Mouse (Mus musculus) heart, postnatal 14 days (tissue): ENCODE measurements around the gene Notum. TPM values are rescaled to one million over a fixed set of nuclear protein-coding genes. Genes with fewer than 3 reads are reported as not detected.

Experiments used
- DNase-seq, 2 experiments: peaks; one replicate each; pipeline ENCODE4 v3.0.0; 2021 to 2022
- intact Hi-C: fragments of 180-260 bp; cut with DNase I; formaldehyde crosslinking; loops from one replicate; pipeline ENCODE4 v1.15.1; 2025
- long read RNA-seq, 2 experiments: library from polyadenylated mRNA; stranded (forward); transcript quantifications; one replicate each; pipeline ENCODE4 v2.0.0; 2021
- total RNA-seq, 2 experiments: library from RNA; stranded (reverse); gene quantifications; 2 replicates each; pipeline ENCODE4 v1.2.3; 2021

Notum gene
- under 1 TPM in 1 of 2 experiments, not detected in 1; 0.27 TPM for total RNA-seq
- long read RNA-seq, experiment 1 = 0 reads
- long read RNA-seq, experiment 2 = 0 reads

DNA sequence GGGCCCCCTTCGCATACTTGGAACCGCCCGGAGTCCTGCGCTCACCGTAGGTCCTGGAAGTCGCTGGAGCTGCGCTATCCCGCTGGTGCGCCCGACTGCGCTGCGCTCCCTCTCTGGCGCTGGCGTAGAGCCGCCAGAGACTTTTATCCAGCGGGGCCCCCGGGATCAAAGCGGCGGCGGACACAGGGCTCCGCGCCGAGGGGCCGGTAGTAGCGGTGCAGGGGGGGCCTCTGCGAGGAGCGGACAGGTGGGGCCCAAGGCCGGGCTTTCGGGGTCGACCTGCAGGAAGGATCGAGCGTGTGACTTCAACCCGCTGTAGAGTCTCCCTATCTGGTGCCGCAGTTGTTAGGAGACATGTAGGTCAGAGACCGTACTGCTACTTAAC lies at the start of gene Notum:
TSS of gene Notum (minus strand) at position 100 of the 385 bp plus-strand sequence.
- intact Hi-C loops = no loop called here
- no peak for DNase-seq

DNA sequence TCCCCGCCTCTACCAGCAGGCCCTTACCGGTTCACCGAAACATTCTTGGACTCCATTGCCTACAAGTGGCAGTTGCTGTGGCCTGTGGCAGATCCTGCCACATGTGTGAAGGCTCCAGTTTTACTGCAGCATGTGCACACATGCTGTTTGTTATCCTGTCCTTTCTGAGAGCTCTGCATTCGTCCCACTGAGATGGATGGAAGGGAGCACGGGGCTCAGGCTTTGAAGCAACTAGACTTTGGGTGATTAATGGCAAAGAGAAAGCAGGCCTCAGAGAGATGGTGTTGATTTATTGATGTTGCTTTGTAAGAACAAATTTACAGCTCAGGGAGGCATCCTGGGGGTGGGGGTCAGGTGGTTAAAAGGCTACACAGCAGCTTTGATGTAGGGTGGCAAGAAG lies 49.7 kb upstream of the Notum start:
- DNase-seq = no peak
- intact Hi-C loops = loop anchor here (5.0 kb wide), 3 partner anchors 133 to 223 kb away; no protein-coding TSS in a partner anchor

DNA sequence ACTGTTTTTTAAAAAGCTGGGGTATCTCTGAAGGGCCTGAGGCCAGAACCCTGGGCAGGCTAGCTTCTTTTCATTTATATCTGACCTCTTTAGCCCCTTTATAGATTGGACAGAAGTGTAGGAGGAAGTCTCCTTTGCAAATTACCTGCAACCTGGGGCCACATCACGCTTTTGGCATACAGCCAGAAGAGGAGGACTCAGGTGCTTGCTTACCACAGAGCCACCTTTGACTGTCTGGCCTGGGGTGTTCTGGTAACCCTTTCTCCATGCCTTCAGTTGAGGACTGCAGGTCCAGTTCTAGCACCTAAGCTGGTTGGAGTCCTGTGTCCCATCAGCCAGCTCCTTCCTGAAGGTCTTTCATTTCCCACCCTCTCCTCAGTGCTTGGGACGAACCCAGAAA lies 48.6 kb upstream of the Notum start:
- no peak for DNase-seq
- intact Hi-C loops = no loop called here

DNA sequence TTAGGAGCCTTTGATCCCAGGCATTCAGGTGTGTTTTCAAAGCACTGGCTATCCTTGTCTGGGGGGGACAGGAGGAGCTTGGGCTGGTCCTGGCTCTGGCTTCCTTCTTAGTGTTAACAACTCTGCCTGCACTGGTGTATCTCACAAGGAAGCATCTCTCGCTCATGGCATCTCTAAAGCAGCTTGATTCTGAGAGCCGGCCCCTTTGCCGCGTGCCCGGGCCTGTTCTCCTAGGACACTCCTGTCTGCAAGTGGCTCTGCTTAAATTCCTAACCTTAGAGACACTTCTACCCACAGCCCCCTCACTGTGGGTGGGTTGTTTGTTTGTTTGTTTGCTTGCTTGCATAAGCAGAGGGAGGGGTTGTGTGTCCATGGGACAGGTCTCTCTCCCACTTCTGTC lies 47.0 kb upstream of the Notum start:
- intact Hi-C loops = no loop called here
- DNase-seq = no peak

- intact Hi-C loops = no loop called here
- no peak for DNase-seq
Measured at GRCm38 (mm10) chr11:120707225-120707624, 46.2 kb upstream of the Notum start.

DNA sequence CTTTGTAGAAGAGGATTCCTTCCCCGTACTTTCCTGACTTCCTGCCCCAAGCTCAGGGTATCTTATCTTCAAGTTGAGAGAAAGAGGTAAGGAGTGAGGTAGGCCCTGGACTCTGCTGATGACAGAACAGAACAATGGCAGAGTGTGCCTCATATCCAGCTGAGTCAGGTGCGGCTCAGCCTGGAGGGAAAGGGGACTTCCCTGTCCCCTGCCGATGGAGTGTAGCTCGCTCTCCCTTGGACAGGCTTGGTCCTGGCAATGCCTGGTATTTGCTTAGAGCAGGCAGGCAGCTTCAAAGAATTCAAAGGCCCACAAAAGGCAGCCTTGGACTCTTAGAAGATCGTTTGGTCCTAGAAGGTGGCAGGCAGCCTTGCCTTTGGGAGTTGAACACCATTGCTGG lies 45.1 kb upstream of the Notum start:
- no peak for DNase-seq
- intact Hi-C loops = no loop called here

DNA sequence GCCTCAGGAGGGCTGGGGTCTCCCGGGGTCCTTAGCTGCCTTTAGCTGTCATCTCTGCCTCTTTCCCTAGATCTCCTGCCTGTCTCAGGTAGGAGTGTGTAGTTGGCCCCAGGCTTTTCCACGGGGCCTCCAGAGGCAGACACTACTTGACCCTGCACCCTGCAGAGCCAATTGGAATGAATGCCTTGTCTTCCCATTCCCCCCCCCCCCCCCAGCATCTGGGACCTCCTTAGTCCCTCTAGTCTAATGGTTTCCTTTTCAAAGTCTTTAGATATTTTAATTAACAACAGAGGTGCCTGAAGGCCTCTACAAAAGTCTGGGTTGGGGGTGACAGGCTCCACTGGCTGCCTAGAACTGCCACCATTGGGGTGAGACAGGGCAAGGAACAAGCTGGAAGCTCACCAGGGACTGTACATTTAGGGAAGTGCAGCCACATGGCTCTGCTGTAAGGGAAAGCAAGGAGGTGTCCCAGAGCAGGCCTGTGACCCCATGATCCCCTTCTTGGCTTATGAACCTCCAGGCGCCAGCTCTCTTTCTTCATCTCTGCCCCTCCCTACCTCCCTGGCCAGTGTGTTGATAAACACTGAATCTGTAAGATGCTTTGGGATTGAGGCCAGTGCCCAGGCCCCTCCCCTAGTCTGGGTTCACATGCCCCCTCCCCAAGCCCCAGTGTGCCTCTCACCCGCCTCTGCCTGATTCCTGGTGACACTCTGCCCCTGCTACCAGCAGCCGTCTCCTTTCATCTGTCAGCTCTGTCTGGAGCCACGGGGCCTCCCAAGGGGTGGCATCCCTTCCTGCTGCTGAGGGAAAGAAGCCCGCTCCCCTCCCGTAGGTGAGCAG lies 43.7 kb upstream of the Notum start:
- intact Hi-C loops = no loop called here
- no peak for DNase-seq

DNA sequence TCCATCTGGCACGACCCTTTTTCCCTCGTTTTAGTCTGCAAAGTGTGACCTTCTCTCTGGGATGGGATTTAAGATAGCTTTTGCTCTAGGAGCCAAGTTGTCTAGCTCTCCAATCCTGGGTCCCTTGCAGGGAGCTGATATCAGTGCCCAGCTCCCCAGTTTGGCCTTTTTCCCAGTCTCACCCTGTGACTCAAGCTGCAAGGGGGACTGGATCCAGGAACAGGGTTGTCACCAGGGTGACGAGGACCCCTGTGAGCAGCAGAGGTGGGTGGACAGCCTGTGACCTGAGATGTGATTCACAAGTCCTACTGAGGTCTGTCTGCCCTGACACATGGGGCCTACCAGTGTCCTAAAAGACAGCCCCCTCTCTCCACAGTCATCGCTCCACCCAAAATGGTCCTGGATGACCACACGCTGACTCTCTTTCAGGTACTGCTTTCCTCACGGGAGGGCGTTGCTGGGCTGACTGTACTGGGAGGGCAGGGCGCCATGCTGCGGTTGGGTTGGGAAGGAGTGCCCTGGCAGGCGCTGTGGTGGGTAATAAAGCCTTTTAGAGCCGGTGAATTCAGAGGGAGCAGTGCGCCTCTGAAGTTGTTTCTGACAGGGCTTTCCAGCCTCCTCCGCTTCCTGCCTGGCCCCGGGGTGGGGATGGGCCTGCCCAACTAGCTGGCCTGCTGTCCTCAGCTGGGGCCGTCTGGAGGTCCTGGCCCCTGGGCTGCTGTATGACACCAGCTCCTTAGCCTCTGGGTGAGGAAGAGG lies 42.9 kb upstream of the Notum start:
- intact Hi-C loops = no loop called here
- DNase-seq = no peak

- peak; percentile 52 to 69 for DNase-seq
- intact Hi-C loops = no loop called here
Measured at GRCm38 (mm10) chr11:120697741-120698140, 36.8 kb upstream of the Notum start.

- intact Hi-C loops = no loop called here
- DNase-seq = no peak
Measured at GRCm38 (mm10) chr11:120696568-120696967, 35.6 kb upstream of the Notum start.

- DNase-seq = no peak
- intact Hi-C loops = no loop called here
Measured at GRCm38 (mm10) chr11:120695641-120696040, 34.7 kb upstream of the Notum start.

DNA sequence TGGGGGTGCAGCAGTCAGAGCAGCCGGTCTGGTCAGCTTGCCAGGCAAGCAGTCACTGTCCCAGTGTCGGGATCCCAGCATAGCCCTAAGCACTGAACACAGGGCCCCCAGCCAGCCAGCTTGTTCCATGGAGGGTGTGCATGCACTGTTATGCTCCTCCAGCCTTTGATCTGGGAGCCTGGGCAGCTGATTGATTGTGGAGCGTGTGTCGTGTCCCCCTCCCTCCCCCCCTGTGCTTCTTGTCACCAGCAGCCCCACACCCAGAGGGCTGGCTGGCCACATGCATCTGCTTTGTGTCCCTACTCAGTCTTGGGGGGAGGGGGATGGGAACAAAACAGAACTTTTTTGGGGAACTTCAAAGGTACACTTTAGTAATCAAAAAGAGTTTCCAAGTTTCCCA lies 34.2 kb upstream of the Notum start:
- intact Hi-C loops = no loop called here
- DNase-seq = no peak

- intact Hi-C loops = no loop called here
- no peak for DNase-seq
Measured at GRCm38 (mm10) chr11:120693461-120693860, 32.5 kb upstream of the Notum start.

DNA sequence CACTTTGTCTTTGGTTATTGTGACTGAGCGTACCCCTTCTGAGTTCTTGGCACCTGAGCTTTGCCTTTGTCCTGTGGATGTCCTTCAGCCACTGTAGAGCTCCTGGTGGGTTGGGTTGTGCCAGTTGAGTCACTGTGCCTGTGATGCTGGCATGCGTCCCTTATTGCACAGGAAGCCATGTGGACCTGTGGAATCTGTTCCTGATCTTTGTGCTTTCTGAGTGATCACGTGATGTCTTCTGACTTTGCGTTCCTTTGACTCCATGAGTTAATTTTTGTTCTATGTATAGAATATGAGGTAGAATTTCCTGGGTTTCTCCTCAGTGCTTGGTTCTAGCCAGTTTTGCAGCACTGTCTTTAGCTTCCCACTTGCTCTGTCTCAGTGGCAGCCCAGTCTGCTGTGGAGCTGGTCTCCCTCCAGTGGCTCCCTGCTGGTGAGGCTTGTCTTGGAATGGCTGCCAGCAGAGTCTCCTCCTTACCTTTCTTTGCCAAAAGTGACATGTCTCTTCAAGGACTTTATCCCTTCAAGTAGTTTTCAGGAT lies 31.6 kb upstream of the Notum start:
- peak in 1 of 2 experiments; percentile 34 for DNase-seq
- intact Hi-C loops = no loop called here

DNA sequence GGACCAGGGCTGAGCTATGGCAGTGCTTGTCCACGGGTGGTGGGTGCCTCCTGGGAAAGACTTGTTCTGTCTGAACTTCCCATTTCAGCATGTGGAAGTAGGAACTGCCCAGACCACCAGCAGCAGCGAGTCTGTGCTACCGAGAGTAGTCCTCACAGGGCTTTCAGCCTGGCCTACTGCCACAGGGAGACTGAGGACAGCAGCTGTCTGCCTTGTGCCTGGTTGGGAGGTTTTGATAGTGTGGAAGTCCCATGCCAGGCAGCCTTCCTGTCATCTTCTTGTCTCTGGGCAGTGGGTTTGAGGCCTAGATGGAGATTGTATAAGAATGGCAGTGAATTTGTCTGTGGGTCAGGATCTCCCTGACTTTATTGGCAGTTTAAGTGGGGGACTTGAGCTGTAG lies 28.4 kb upstream of the Notum start:
- intact Hi-C loops = no loop called here
- no peak for DNase-seq

DNA sequence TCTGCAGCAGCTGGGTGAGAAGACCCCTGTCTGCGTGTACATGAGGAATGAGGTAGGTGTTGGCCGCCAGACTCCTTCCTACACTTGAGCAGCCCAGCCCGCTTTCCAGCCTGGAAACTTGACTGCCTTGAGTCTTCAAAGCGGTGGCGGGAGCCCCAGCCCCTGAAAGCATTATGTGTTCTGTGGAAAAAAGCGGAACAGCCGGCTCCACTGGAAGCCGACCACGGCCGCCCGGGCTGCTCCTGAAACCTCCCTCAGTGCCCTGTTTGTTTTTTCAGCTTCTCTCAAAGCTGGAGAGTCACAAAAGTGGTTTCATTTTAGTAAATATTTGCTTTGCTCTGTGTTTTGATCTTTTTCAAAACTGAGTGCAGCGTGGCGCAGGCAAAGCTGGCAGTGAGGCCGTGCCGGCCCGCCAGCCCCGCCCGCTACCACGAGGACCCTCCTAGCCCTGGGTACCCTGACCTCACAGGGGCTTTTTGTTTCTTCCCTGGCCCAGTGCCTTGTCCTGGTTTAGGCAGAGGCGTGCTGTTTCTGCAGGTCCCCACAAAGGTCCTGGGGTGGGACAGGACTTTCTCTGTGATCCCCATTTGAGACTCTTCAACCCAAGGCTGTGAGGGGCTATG lies 25.8 kb upstream of the Notum start:
- intact Hi-C loops = no loop called here
- DNase-seq = no peak

DNA sequence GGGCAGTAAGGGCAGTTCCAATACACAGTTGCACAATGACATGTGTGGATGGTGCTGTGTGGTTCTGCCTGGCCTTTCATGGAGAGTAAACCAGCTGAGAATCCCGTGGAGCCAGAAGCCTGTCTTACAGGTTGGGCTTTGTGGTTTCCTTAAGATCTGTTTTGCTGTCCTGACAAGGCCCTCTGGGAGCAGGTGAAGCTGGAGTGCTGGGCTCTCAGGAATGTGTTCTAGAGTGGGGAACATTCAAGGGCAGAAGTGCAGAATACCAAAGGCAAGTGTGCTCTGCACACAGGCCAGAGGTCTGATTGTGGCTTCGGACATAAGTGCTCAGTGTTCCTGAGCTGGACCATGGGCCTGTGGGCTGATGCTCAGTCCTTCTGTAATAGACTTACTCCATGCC lies 23.7 kb upstream of the Notum start:
- no peak for DNase-seq
- intact Hi-C loops = no loop called here

GRCm38 (mm10) chr11:120684086-120684485 lies 23.1 kb upstream of the Notum start:
- intact Hi-C loops = no loop called here
- no peak for DNase-seq

DNA sequence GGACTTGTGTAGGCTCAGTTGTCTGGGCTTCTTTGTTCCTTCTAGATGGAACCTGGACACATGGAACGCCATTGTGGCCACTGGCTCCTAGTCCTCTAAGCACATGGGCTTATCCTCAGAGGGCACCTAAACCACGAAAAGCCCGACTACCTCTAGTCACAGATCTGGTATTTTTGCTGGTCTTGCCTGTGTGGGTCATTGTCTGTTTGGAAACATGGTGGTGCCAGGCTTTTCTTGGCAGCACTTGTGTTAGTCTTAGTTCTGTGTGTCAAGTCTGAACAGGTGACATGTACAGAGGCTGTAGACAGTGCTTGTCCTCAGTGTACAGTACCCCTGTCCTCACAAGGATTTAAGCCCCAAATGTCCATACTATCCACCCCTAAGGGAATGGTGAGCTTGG lies 22.6 kb upstream of the Notum start:
- no peak for DNase-seq
- intact Hi-C loops = no loop called here

GRCm38 (mm10) chr11:120682683-120683082 lies 21.7 kb upstream of the Notum start:
- intact Hi-C loops = no loop called here
- no peak for DNase-seq

DNA sequence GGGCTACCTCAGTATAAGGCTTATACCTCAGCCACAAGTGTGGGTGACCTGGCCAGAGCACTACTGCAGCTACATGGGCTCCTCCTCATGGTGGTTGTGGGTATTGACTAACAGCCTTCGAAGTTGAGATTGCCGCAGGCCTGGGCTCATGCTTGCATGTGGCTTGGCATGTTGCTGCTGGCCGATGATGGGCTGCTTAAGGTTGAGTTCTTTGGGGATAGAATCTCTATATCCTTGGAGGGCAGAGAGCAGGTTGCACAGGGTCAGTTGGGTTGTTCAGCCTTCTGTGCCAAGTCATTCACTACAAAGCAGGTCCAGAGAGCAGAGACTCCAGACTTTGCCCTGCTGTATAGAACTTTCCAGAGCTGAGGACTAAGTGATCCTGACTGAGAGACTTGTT lies 18.9 kb upstream of the Notum start:
- DNase-seq = peak; percentile 30 to 49
- intact Hi-C loops = no loop called here
